Mouse (Mus musculus): ENCODE results near the gene Meis1. TPM values are rescaled to one million over a fixed set of nuclear protein-coding genes. Genes with fewer than 3 reads are reported as not detected.

The Meis1 gene
- polyA plus RNA-seq, 1 experiment from 2014 or later, result 24.5 TPM

DNA sequence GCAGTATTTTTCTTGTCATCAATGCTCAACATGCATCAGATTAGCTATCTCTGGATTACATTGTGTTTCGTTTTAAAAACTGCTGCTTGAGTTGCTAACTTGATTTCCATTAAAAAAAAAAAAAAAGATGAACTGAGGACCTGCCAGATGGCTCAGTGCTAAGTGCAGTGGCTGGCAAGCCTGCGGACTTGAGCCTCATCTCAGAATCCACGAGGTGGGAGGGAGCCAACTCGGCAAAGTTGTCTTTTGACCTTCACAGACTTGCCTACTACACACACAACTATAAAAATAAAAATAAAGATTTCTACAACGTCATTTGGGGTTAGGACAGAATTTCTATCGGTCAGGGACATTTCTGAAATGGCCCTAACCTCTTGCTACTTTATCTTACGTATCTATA, 62.8 kb downstream of the Meis1 start:
- Histone ChIP-seq H3K4me2 (replicated peaks) (no peak overlapping the region), H3K4me1 (peaks cover 7% of the 10 kb centered on the region), H3K27ac (no peak overlapping the region), H3K27me3 (0 out of 2 replicates have a peak, but pooled peaks cover 3% of the 10 kb centered on the region), H3K9ac (no peak overlapping the region), H3K4me3 (no peak overlapping the region), H3K9me3 (no peaks in the 10 kb centered on the region), H3K36me3 (no peaks in the 10 kb centered on the region)
- no peak for ATAC-seq (ENCODE audit: low FRiP score, low read depth)
- WGBS, result 79% methylated on average over 7 of the region's 7 CpGs

DNA sequence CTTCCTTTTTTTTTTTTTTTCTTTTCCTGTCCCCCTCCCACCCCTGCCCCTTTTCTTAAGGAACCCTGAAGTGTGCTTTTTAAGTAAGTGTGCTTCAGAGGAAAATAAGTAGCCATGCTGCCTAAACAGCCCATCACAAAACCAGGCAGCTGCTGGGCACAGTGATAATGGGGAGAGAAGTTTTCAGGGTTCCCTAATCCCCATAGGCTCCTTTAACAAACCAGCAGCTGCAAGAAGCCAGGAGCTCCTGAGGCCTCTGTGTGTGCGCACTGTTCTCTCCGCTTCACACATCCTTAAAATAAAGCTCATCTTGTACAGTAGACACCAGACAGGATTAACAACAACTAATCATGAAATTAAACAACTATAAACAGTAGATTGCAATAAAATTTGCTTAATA, 63.9 kb downstream of the Meis1 start:
- H3K4me1 ChIP-seq, result peaks cover 7% of the 10 kb centered on the region
- H3K4me3 ChIP-seq, result no peak overlapping the region
- no peaks in the 10 kb centered on the region for H3K36me3 ChIP-seq
- ATAC-seq (ENCODE audit: low FRiP score, low read depth), result no peak
- 72% methylated on average over 2 of the region's 2 CpGs for WGBS
- no peaks in the 10 kb centered on the region for H3K9me3 ChIP-seq
- H3K27ac ChIP-seq, result no peak overlapping the region
- no peak overlapping the region for H3K4me2 ChIP-seq (replicated peaks)
- H3K27me3 ChIP-seq, result 0 out of 2 replicates have a peak, but pooled peaks cover 3% of the 10 kb centered on the region
- no peak overlapping the region for H3K9ac ChIP-seq

DNA sequence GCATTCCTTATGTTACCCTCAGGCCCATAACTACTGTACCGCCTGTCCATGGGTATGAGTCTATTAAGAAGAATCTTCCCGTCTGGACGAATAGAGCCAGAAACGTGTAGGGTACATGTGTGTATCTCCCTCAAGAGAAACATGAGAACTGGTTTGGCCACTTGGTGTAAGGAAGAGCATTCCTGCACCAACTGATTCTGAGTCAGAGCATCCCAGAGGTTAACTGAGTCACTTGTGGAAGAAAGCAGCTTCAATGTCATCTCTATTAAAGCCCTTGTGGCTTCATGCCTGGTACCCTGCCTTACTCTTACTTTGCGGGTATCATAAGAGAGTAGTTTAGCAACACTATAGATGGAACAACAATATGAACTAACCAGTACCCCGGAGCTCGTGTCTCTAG, 64.9 kb downstream of the Meis1 start:
- ATAC-seq (ENCODE audit: low FRiP score, low read depth), result no peak
- 84% methylated on average over 7 of the region's 7 CpGs for WGBS
- peaks cover 7% of the 10 kb centered on the region for H3K4me1 ChIP-seq
- H3K9ac ChIP-seq, result no peak overlapping the region
- H3K36me3 ChIP-seq, result no peaks in the 10 kb centered on the region
- H3K27ac ChIP-seq, result no peak overlapping the region
- H3K27me3 ChIP-seq, result no peaks in the 10 kb centered on the region
- no peaks in the 10 kb centered on the region for H3K9me3 ChIP-seq
- H3K4me2 ChIP-seq (replicated peaks), result no peak overlapping the region
- no peak overlapping the region for H3K4me3 ChIP-seq

DNA sequence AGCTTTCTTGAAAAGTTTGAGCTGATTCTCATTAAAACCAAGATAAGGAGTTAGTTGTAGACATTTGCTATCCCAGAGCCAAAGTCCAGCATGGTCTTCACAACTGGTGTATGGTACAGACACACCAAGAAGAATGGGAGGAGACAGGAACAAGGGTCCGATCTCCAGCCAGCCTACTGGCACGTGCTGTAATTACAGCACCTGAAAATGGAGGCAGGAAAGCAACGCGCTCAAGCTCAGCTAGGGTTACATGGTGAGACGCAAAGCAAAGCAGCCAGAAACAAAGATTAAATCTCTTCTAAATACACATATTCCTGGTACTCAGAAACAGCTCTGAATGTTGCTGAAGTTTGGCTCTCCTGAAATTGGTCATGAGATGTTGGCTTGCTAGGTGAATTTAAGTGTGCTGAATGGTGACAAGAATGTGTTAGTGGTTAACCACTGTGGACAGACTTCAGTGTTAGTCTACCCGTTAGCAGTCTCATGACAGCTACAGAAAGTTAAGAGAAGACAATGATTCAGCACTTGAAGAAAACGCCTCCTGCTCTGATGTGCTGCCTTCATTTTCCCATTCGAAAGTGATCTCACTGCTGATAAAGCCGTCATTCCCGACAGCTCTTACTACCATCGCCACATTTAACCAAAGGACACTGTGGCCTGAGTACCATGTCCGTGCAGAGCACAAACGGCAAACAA, 70.0 kb downstream of the Meis1 start:
- H3K27me3 ChIP-seq, result peaks cover 29% of the 10 kb centered on the region
- no peak overlapping the region for H3K9ac ChIP-seq
- H3K4me3 ChIP-seq, result no peak overlapping the region
- ATAC-seq (ENCODE audit: low FRiP score, low read depth), result no peak
- H3K27ac ChIP-seq, result no peak overlapping the region
- H3K4me2 ChIP-seq (replicated peaks), result no peak overlapping the region
- WGBS, result 88% methylated on average over 13 of the region's 13 CpGs
- H3K36me3 ChIP-seq, result no peaks in the 10 kb centered on the region
- peaks cover 22% of the 10 kb centered on the region for H3K4me1 ChIP-seq
- no peaks in the 10 kb centered on the region for H3K9me3 ChIP-seq

DNA sequence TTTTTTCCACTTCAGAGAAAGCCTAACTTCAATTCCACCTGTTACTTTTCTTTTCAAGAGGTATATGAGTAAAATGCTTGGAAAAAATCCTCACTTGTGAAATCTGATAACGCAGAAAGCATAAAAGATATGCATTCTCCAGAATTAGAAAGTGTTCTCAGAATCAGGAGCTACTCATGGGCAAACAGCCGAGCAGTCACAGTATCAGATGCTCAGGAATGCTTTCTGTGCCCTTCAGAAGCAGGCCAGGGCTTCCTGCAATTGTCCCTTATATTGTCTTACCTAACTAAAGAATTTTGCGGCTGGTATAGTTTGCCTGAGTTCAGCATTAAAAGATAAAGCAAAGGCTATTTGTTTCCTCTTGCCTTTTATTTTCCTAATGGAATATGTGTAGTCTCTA, 71.4 kb downstream of the Meis1 start:
- Histone ChIP-seq H3K9me3 (no peaks in the 10 kb centered on the region), H3K27me3 (peaks cover 36% of the 10 kb centered on the region), H3K4me3 (no peak overlapping the region), H3K4me1 (peaks cover 22% of the 10 kb centered on the region), H3K9ac (no peak overlapping the region), H3K36me3 (no peaks in the 10 kb centered on the region), H3K4me2 (replicated peaks) (no peak overlapping the region), H3K27ac (no peak overlapping the region)
- 70% methylated on average over 3 of the region's 3 CpGs for WGBS
- ATAC-seq (ENCODE audit: low FRiP score, low read depth), result no peak

DNA sequence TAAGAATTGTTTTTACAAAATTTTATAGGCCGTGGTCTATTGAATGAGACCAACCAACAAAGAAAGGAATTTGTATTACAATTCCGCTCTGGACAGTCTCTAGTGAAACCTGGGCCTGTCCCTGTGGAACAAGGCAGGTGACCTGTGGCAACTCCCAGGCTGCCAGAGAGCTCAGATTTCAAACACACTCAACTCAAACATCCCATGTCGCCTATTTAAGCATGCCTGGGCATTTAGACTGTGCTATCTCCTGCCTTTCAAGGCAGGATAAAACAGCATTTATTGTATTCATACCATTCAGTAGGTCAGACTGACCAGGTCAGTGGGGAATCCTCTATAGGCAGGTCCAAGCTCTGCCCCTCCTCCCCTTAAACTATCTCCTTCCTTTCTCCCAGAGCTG, 73.0 kb downstream of the Meis1 start:
- Histone ChIP-seq H3K4me1 (peaks cover 26% of the 10 kb centered on the region), H3K9me3 (no peaks in the 10 kb centered on the region), H3K27me3 (peaks cover 41% of the 10 kb centered on the region), H3K9ac (no peak overlapping the region), H3K4me3 (no peak overlapping the region), H3K27ac (no peak overlapping the region), H3K4me2 (replicated peaks) (no peak overlapping the region), H3K36me3 (no peaks in the 10 kb centered on the region)
- ATAC-seq (ENCODE audit: low FRiP score, low read depth), result no peak
- WGBS, result 23% methylated on average over 3 of the region's 3 CpGs

DNA sequence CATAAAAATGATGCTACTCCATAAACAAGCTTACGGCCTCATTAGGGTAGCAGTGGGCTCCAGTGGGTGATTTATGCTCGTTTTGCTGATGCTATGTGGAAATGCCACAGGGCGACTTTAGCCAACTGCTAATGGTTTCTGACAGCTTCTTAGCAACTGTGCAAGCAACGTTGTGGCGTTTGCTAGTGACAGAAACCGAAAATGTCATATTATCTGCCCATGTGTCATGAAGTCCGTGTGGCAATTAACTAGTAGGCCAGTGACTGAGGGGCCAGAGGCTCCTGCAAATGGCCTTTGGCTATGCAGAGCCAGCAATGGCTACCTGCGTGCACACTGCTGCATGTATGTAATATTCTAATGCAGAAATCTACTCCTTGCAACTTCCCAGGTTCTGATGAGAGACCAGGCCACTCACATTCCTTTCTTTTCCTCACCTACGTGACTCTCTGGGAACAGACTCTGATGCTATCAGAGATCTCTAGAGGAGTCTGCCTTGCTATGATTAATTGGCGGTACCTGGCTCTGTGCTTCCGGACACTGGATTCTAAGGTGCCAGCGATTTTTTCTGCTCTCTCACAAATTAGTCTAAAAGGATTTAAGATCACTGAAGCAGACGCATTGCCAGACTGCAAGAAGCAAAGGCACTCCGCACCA, 73.7 kb downstream of the Meis1 start:
- no peak overlapping the region for H3K27ac ChIP-seq
- H3K4me1 ChIP-seq, result peaks cover 26% of the 10 kb centered on the region
- H3K9me3 ChIP-seq, result no peaks in the 10 kb centered on the region
- ATAC-seq (ENCODE audit: low FRiP score, low read depth), result no peak
- peaks cover 41% of the 10 kb centered on the region for H3K27me3 ChIP-seq
- no peak overlapping the region for H3K9ac ChIP-seq
- 31% methylated on average over 14 of the region's 14 CpGs for WGBS
- no peaks in the 10 kb centered on the region for H3K36me3 ChIP-seq
- H3K4me3 ChIP-seq, result no peak overlapping the region
- no peak overlapping the region for H3K4me2 ChIP-seq (replicated peaks)

DNA sequence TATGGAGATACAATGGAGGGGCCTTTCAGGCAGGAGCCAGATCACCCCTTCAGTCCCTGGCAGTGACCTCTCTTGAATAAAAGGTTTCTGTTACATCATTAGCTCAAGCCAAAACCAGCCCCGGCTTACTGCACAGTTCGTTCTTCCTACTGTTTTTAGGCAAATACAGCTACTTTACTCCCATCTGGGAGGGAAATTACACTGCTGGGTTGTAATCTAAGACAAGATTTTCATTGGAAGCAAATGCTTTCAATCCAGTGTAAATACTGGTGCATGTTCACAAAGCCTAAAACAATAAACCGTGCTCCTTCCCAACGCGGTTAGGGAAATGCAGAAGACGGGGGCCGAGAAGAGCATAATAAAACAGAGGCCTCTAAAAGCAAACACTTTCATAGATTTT, 74.6 kb downstream of the Meis1 start:
- Histone ChIP-seq H3K4me2 (replicated peaks) (peak overlapping the region; percentile 21; the same call in 1 of the 2 replicates), H3K4me3 (no peak overlapping the region), H3K36me3 (no peaks in the 10 kb centered on the region), H3K9me3 (no peaks in the 10 kb centered on the region), H3K9ac (no peak overlapping the region), H3K4me1 (peaks cover 26% of the 10 kb centered on the region), H3K27ac (no peak overlapping the region), H3K27me3 (peaks cover 49% of the 10 kb centered on the region)
- no peak for ATAC-seq (ENCODE audit: low FRiP score, low read depth)
- WGBS, result 13% methylated on average over 7 of the region's 7 CpGs

DNA sequence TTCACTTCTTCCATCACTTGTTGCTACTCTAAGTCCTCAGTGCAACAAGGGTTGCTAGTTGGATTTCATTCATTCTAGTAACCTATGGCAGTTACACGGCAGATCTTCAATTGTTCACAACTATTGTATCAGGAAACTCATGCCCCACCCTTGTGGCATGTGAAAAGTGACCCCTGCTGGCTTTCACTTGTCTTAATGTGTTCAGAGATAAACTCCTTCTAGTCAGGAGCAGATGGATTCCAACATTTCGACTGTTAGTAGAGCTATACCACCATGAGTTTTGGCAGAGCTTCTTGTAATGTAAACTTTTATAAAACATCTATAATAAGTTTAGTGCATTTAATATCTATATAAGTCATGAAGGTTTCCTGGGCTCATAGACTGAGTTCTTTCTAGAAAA, 75.8 kb downstream of the Meis1 start:
- H3K27ac ChIP-seq, result no peak overlapping the region
- WGBS, result 76% methylated on average over 2 of the region's 2 CpGs
- no peaks in the 10 kb centered on the region for H3K36me3 ChIP-seq
- ATAC-seq (ENCODE audit: low FRiP score, low read depth), result no peak
- no peak overlapping the region for H3K9ac ChIP-seq
- H3K4me1 ChIP-seq, result peaks cover 26% of the 10 kb centered on the region
- H3K4me3 ChIP-seq, result no peak overlapping the region
- H3K27me3 ChIP-seq, result peaks cover 55% of the 10 kb centered on the region
- no peak overlapping the region for H3K4me2 ChIP-seq (replicated peaks)
- H3K9me3 ChIP-seq, result no peaks in the 10 kb centered on the region

DNA sequence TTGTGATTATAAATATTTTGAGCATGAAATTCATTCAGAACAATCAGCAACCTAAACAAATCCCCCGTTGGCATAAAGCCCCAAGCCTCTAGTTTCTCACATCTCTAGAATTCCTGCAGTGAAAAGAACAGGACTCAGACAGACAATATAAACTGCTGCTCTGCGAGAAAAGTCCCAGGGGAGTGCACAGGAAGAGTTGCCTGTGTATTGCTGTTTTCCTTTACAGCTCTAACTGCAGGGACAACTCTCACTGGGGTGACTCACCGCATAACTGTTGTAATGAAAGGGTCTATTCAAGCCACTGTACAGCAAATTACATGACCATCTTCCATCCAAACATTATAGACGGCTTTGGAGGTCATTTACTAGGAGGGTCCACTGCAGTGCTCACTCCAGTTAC, 77.9 kb downstream of the Meis1 start:
- H3K27me3 ChIP-seq, result peaks cover 58% of the 10 kb centered on the region
- H3K36me3 ChIP-seq, result no peaks in the 10 kb centered on the region

DNA sequence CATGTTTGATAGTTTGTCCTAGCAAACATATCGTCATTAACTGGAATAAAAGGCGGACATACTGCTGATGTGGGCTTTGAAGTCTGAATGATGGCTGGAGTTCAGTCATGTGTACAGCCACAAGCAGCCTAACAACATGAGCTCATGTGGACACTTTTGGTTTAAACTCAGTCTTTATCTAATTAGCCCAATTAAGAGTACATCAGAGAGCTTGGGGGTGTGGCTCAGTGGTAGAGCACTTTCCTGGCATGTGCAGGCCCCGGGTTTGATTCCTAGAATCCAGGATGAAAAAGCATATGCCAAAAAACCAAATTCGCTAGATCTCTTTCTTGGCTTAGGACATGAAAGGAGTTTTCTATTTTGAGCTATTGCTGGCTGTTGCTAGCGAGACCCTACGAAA, 83.9 kb downstream of the Meis1 start:
- H3K36me3 ChIP-seq, result no peaks in the 10 kb centered on the region
- no peaks in the 10 kb centered on the region for H3K9me3 ChIP-seq
- WGBS, result 42% methylated on average over 6 of the region's 6 CpGs
- peaks cover 82% of the 10 kb centered on the region for H3K27me3 ChIP-seq
- H3K4me2 ChIP-seq (replicated peaks), result no peak overlapping the region
- no peak overlapping the region for H3K27ac ChIP-seq
- no peak for ATAC-seq (ENCODE audit: low FRiP score, low read depth)
- H3K9ac ChIP-seq, result no peak overlapping the region
- peaks cover 15% of the 10 kb centered on the region for H3K4me1 ChIP-seq
- no peak overlapping the region for H3K4me3 ChIP-seq

More for the DNA sequence above, 77.9 kb downstream of the Meis1 start:
- Histone ChIP-seq H3K9me3 (no peaks in the 10 kb centered on the region), H3K4me2 (replicated peaks) (no peak overlapping the region), H3K4me3 (no peak overlapping the region), H3K4me1 (peaks cover 23% of the 10 kb centered on the region), H3K27ac (no peak overlapping the region), H3K9ac (no peak overlapping the region)
- ATAC-seq (ENCODE audit: low FRiP score, low read depth), result no peak
- 33% methylated on average over 4 of the region's 4 CpGs for WGBS

DNA sequence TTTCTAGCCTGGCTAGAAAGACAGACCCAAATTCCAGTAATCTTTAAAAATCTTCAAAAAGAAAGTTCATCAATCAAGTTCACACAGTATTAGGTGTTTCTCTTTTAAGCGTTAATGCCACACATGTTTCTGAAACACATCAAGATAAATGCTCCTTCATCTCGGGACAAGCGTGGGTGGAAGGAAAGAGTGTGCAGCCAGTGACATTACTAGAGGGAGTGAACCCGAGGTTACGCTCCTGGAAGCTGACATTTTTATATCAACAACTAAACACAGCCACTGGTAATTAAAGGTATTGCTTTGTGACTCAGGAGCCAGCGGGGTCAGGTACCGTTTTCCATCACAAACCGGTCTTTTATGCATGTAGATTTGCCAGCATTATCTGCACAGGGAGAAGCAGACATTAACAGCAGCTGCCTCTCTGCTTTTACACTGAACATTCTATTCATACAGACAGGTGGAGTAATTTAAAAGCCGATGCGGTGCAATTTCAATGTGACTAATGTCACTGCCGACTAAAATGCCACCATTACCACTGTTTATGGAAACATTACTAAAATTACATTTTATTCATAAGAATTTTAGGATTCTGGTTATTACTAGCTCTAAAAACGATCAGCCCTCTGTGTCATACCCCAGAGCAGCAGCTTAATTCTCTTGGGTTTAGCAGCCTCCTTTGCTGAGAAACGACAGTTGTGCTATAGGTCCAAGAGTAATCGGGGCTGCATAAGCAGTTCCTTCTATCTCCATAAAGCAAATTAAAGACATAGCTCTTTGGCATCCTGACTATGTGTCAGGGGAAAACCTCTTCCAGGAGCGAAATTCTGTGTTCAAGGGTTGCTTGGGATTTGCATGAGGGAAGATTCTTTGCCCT, 87.5 kb downstream of the Meis1 start:
- H3K36me3 ChIP-seq, result no peaks in the 10 kb centered on the region
- WGBS, result 15% methylated on average over 15 of the region's 15 CpGs
- peaks cover 15% of the 10 kb centered on the region for H3K4me1 ChIP-seq
- H3K4me3 ChIP-seq, result no peak overlapping the region
- peak overlapping the region; percentile 7; the same call in 1 of the 2 replicates for H3K4me2 ChIP-seq (replicated peaks)
- H3K27me3 ChIP-seq, result peaks cover 86% of the 10 kb centered on the region
- no peak overlapping the region for H3K27ac ChIP-seq
- ATAC-seq (ENCODE audit: low FRiP score, low read depth), result no peak
- H3K9ac ChIP-seq, result no peak overlapping the region
- no peaks in the 10 kb centered on the region for H3K9me3 ChIP-seq
